Mouse (Mus musculus) spleen, postnatal 36 days (tissue): ENCODE measurements at regions not wholly inside any gene's neighbourhood (a gene's known extent, or its start where the extent isn't known, plus 50 kb on each side); places are given as distances from the start of the nearest gene placed in this dataset.
A peak's percentile ranks its signal among the peaks of the same experiment; 100 is the strongest.

Experiments
- DNase-seq, 2 experiments: peaks; one replicate each; pipeline ENCODE4 v3.0.0; 2022; ENCODE audit warnings: low spot score in 2 of 2, mixed read lengths in 1 of 2

DNA sequence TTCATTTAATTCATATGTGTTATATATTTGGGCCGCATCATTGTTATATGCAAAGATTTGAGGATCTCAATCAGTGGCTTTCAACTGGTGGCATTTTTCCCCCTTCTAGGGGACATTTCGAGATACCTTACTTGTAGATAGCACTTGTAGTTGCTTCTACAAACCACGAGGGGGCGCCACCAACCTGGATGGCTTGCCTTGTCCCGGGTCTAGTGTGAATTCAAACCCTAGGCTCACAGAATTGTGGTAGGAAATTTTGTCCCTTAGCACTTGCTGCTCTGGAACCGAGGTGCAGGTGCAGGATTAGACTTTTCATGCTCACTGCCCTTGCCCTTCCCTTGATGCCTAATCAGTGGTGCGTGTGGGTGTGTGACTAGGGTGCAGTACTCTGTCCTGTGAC, 252.2 kb downstream of the Uaca start:
- DNase-seq, result peak; percentile 62 to 72

DNA sequence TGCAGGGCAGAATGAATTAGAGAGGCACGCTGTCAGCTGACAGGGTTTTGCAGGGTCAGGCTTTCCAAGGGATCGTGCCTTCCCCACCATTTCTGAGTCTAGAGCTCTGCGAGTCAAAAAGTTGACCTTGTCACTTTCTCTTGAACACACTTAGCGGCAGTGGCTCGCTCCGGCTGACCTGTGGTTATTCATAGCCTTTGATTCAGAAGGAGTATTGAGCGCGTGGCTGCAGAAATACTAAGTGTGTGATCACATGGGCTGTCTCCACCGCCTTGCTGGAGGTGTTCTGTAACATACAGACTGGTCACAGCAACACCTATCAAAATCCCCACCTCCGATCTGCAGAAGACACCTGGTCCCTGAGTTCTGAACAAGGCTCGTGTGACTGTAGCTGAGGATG, 252.9 kb downstream of the Uaca start:
- no peak for DNase-seq

DNA sequence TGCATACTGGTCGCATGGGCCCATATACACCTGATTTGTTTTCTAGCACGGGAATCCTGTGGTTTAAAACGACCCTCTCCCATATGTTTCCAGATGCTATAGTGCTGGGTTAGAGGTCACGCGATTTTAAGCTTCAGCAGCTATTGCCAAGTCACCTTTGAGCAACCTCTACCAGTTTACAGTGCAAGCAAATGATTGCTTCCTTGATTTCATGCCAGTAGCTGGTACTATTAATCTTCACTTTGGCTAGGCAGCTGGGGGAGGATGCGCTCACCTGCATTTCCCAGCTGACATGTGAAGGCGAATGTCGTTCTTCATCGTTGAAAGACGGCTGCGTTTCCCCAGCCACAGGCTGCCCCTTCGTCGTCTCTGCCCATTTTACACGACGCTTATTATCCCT, 254.2 kb downstream of the Uaca start:
- no peak for DNase-seq

DNA sequence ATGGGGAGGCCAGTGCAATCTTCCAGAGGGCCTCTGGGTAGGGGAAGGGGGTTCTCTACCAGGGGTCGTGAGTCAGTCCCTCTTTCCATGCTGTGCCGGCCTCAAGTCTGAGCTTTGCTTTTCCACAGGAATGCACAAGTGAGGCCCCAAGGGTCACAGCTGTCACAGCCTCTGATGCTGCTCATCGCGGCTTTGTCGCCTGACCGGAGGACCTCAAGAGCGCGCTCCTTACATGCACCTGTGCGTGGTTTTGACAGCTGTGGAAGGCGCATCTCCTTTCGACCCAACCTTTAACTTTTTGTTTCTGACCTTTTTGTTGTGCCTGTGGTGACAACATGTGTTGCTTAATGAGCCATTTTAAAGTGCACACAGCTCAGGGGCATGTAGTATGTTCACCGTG, 258.3 kb downstream of the Uaca start:
- peak in 1 of 2 experiments; percentile 18 for DNase-seq

DNA sequence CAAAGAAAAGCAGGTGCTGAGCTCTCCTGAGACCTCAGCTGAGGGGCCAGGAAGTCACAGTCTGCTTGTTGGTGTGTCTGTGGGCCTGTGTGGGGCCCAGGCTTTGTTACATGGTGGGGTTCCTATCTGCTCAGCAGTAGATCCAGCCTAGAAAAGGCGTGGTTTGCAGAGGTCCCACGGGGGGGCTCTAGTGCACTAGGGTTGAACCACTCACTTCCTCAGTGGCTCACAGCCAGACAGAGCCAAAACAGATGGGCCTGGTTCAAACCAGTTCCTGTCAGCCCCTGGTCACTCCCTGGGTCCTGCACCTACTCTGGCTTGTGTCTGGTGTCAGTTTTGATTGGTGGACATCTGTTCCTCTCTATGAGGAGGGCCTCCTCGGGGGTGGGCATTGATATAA, 260.1 kb downstream of the Uaca start:
- peak; percentile 93 to 94 for DNase-seq

DNA sequence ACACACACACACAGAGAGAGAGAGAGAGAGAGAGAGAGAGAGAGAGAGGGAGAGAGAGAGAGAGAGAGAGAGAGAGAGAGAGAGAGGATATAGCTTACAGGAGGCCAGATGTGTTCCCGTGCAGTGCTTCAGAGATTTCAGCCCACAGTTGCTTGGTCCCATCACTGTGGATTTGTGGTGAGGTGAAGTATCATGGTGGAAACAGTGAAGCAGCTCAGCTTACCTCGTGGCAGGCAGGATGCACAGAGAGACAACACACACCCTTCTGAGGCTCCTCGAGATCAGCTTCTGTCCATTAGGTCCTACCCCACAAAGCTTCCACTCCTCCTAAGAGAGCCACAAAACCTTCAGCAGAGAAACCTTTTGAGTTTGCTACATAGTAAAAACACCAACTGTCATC, 261.1 kb downstream of the Uaca start:
- no peak for DNase-seq

DNA sequence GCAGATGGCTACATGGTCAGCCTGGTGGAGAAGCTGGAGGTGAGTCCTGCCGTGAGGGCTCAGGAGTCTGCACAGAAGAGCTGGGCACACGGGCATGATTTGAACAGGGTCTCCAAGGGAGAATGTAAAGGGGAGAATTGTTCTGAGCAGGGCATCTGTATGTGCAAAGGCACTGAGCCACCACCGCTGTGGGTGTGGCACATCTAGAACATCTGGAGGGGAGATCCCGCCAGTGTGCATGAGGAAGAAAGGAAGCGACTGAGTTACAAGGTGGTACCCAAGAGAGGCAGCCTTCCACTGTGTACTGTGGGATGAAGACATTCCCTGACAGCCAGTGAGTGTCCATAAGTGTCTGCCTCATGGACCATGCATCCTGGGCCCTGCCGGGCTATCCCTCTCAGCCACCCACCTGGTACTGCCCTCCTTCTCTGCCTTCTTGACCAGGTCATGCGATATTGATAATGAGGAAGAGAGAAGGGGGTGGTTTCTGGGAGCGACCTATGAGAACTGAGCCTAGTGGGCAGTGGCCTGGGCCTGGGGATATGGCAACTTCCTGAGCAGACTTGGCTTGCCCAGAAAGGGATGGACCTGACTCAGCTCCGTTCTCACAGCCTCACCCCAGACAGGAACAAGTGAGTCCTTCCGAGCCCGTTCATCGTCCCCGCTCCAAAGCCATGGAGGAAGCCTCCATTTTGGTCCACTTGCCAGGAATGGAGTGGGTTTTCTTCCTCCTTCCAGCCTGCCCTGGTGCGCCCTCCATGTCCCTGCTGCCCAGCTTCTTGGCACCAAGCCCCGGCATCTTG, 261.8 kb downstream of the Uaca start:
- peak in 1 of 2 experiments; percentile 16 for DNase-seq

DNA sequence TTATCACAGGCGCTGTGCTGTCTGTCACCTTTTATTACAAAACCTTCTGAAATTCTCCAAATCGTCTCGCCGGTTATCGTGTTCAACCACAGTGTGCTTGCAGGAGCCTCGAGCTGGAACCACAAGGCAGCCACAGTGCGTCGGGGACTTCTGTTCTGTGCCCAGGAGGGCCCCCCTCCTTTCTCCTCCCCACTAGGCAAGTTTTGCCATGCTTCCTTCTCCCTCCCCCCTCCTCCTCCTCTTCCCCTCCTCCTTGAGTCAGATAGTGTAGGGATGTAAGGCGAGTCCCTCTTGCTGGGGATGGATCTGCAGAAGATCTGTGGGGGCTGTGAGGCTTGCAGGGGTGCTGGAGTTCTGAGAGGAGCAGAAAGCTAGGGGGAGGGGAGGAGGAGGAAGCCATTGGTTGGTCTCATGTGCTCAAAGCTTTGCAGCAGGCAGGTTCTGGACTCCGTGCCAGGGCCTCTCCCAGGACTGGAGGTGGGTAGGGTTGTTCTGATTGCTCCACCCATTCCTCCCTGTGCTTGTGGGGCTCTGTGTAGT, 262.5 kb downstream of the Uaca start:
- peak; percentile 54 to 60 for DNase-seq

DNA sequence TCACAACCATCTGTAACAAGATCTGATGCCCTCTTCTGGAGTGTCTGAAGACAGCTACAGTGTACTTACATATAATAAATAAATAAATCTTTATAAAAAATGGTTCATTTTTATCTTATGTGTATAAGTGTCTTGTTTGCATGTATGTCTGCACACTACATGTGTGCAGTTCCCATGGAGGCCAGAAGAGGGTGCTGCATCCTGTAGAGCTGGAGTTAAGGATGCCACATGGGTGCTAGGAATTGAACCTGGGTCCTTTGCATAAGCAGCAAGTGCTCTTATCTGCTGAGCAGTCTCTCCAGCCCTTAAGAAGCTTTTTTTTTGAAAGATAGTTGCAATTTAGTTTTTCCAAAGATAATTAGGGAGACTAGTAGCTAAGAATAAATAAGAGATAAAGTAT, 264.9 kb downstream of the Uaca start:
- no peak for DNase-seq

DNA sequence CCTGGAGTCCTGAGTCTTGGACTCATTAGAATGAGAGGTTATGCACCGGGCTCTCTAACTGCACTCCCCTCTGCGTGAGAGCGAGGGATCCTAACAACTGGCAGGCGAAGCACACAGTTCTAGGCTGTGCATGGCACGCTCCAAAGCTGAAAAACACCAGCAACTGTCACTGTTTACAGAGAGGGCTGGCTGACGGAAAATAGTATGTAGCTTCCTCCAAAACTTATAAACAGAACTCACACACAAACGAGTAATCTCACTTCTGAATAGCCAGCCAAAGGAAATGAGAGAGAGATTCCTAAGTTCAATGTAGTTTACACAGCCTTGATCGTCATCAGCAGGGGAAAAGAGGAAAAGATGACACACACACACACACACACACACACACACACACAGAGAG, 266.6 kb downstream of the Uaca start:
- no peak for DNase-seq

DNA sequence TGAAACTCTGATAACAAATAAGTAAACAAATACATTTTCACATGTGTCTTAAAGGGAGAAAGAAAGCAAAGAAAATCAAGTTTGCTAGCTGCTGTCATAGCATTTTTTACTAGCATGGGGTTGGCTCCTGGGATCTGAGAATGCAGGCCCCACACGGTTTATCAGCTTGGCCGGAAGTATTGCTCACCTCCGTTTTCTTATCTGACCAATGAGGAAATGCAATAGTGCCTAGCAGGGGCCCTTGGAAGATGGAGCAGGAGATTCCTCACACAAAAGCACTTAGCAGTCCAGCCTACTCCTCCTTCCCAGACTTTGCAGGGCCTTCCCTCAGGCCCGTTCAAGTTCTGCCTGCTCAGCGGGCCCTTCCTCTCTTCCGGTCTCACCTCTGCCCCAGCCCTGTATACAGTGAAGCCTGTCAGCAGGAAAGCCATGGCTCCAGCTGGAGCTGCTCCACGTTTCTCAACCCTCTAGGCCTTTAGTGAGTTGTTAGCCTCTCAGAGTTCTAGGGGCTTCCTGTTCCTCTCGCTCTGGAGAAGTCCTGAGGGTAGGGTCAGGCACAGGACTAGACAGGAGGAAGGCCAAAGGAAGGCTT, 270.5 kb downstream of the Uaca start:
- no peak for DNase-seq

DNA sequence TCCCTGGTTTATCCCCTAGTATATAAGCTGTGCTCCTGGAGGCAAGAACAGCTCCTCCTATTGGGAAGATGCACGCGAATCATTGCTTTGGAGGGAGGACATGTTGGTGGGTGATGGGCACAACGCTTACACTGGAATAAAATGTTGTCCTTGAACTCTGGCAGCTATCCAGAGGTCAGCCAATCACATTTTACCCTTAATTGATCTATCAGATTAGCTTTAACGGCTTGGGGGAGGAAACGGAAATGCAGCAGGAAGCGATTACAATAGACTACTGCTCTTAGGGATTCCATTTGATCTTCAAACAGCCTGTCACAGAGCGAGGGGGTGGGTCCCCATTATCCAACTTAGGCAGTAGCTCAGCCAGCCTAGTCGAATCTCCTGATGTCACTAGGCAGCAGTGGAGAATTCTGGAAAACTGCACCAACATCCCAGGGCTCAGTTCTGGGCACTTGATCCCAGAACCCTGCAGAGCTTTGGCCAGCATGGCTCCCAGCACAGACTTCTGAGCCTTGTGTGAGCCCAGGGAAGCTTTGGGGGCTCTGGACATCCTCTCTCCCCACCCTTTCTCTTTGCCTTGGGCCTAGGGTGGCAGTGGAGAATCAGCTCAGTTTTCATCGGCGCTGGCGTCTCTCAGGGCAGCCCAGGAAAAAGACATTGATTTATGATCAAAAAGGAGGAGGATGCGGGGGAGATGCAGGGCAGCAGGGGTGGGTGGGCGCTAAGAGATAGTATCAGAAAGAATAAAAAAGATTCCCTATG, 275.4 kb downstream of the Uaca start:
- no peak for DNase-seq

DNA sequence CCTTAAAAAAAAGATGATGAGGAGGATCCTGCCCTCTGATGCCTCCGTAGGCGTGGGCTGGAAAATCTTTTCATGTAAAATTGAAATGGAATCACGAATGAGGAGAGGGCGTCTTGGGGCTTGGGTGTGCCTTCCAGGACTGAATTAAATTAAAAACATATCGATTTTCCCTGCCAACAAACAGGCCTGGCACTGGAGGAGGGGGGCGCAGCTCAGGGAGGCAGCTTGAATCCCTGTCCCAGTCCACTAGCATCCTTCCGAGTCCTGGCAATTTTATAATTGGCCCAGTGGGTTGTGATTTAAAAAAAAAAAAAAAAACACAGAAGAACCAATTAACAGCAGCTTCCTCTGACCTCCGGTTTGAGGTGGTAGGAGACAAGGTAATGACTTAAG, 276.0 kb downstream of the Uaca start:
- no peak for DNase-seq

DNA sequence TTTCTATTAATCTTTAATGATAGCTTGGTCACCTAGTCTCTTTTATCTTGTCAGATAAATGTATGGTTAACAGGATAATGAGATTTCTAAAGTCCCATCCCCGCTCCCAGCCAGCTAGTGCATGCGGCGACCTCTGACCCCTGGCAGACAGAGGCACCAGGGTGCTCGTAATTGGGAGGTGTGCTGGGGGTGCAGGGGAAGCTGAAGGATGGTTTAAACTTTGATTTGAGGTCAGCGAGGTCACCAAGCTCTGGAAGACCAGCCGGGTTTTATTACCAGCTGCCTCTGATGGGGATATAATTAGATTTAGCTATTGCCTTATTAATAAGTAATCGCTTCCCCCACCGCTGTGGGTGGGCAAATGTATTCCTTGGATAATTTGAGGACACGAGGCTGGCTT, 276.5 kb downstream of the Uaca start:
- DNase-seq, result no peak

DNA sequence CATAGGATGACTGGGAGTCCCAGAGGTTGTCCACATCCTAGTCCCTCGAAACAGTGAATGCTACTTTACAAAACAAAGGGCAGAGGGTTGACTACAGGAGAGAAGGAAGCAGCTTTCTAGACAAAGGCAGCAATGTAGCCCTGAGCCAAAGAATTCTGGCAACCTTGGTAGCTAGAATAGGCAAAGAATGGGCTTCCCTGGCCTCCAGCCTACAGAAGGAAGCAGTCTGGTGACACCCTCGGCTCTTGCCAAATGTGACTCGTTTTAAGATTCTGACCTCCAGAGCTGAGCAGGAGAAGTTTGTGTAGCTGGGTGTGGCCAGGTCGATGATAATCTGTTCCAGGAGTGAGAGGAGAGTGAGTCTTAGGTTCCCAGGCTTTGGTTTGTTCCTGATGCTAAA, 279.1 kb downstream of the Uaca start:
- no peak for DNase-seq

DNA sequence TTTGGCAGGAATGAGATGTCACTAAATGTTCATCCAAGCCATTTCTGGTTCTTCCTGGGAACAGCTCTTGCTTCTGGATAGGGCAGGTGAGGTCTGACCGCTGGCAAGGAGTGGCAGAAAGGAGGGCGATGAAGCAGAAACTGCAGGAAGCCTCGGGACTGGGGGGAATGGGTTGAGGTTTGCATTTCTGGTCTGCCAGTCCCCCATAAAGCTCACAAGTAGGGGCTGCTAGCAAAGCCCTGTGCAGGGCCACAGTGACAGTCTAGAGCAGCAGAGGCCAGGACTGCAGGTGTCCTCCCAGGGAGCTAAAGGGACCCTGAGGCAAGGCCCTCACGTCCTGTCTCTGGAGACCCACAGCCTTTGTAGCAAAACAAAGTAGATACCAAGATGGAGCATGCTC, 280.7 kb downstream of the Uaca start:
- DNase-seq, result peak in 1 of 2 experiments; percentile 6

DNA sequence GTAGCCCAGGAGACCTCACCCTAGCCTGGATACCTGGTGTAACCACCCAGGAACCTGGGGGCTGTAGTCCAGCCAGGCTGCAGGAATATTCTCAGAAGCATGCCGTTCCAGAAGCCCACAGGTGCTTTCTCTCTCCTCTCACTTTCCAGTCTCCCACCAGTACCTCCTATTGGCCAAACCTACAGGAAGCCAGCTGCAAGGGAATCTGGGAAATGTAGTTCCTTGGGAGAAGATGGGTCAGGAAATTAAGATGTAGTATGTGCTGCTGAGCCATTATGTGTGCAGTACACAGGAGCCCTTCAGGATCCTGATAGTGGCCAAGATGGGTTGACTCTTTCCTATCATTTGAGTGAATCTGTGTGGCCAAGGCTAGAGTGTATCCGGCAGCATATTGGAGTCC, 282.8 kb downstream of the Uaca start:
- DNase-seq, result no peak

DNA sequence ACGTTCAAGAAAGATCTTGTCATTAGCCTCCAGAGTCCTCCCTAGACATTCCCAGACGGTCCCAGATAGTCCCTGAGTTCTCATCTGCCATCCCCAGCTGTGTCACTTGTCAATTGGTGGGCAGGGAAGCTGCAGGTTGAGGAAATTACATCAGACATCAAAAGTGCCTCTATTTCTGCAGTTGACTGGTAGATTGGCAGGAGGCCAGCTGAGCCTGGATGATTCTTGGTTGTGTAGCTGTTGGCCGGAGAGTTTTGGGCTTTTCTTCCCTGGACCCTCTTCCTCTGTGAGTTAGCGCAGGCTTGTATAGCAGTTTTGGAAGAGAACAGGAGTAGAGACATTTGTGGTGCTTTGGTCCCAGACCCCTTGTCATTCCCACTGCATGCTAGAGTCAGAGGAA, 283.5 kb downstream of the Uaca start:
- DNase-seq, result no peak

DNA sequence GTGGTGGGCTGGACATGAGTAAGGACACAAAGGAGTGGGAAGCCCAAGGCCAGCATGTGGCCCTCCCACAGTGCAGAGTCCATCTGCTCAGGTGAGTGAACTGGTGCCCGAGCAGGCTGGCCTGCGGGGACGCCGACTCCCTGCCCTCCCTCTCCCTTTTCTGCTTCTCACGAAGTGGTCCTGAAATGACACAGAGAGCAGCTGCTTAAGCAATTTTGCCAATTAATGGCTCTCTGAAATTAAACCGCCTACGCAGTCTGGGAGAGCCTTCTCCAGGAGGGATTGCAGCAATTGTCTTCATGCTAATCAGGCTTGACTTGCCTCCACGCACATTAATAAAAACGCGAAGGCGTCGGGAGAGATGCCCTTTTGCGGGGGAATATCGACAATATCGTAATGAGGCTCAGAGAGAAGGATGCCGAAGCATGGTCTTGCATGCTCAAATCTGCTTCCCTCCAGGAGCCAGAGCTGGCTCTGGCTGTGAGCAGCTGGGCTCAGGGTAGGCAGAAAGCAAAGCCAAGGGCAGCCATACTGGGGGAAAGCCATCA, 287.2 kb downstream of the Uaca start:
- no peak for DNase-seq

DNA sequence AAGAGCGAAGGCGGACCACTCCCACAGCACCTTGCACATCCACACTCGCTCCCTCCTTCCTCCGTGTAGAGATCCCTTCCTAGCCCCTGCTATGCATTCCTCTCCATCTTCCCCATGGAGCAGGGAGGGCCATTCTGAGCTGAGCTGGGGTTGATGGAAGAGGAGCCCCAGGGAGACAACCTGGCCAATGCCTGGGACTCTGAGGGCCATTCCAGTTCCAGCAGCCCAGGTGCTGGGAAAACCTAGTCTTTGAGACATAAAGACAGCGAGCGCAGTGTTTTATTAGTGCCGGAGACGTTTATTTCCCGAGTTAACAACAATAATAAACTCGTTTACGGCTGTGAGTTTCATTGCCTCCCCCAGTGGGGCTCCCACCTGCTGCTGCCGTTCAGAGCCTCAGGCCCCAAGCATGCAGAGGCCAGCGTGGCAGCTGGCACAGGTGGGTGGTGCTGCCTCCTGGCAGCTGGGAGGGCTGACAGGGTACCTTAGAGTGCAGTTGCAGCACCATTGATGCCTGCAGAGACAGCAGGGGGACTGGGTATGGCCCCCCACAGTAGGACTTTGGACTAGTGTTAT, 287.4 kb upstream of the Tle3 start:
- no peak for DNase-seq

DNA sequence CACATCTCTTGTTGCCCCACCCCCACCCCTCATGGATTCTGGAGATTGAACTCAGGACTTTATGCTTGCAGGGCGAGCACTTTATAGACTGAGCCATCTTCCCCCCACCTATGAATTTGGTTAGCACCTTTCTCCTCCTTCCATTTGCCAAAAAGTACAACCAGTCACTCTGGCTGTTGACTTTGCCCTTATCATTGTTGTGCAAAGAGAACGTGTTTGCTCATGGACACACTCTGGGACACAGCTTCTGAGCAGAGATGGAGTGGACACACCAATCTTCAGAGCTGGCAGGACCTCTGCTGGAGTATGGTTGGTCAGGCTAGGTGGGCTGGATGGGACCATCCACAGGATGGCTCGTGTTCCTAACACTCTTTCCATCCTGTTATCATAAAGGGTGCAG, 285.1 kb upstream of the Tle3 start:
- no peak for DNase-seq

DNA sequence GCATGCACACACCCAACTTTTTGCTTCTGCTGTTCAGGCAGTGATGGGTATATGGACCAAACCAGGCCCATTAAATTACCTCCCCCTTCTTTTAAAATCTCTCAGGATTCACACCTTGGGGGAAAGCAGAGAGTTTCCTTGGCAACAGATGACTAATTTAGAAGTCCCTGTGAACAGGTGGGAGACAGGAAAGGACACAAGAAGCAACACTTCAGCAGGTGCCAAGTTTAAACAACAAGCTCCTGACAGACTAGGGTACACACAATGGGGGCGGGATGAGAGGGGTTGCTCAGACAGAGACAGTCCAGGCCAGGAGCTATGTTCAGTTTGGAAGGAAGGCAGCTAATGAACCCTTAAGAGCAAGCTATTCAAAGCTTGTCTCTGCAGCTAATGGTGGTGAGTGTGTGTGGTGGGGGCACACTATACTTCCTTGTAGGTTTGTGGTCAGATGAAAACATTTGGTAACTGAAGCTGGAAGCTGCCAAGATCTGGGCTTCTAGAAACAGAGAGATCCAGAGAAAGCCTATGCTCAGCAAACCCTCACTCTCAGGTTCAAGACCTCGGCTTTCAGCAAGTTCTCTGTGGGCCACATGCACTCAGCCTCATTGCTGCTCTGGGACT, 283.0 kb upstream of the Tle3 start:
- no peak for DNase-seq
